Mouse (Mus musculus): Measurements from ENCODE around the gene Vmn1r165.
"Not testable (repeated sequence)": the region's sequence is repeated elsewhere in the genome, so short reads cannot be mapped to it uniquely, and the experiment has no call there.

The Vmn1r165 gene

GRCm38 (mm10) chr7:23217032-23217431 is at the start of gene Vmn1r165:
Gene Vmn1r165 (plus strand): TSS chr7:23217332.
- in situ Hi-C loops (cut with MboI, MseI), result not testable (repeated sequence)

- in situ Hi-C loops (cut with MboI, MseI), result loop anchor here (10.0 kb wide), 1 partner anchor 1697 kb away; no protein-coding TSS in a partner anchor
Measured at GRCm38 (mm10) chr7:23251582-23251981, 34.5 kb downstream of the Vmn1r165 start, which contains the start of gene Vmn1r166. Gene Vmn1r166 (minus strand): TSS chr7:23251682.

Measured in regulatory T cell (primary cell).